Mouse (Mus musculus) thymus, postnatal 10 days (tissue): ENCODE data around the gene Atxn7l3b.

Experiments
- DNase-seq, 2 experiments: peaks; one replicate each; pipeline ENCODE4 v3.0.0; 2021; ENCODE audit warnings: low spot score in 2 of 2

Atxn7l3b gene

DNA sequence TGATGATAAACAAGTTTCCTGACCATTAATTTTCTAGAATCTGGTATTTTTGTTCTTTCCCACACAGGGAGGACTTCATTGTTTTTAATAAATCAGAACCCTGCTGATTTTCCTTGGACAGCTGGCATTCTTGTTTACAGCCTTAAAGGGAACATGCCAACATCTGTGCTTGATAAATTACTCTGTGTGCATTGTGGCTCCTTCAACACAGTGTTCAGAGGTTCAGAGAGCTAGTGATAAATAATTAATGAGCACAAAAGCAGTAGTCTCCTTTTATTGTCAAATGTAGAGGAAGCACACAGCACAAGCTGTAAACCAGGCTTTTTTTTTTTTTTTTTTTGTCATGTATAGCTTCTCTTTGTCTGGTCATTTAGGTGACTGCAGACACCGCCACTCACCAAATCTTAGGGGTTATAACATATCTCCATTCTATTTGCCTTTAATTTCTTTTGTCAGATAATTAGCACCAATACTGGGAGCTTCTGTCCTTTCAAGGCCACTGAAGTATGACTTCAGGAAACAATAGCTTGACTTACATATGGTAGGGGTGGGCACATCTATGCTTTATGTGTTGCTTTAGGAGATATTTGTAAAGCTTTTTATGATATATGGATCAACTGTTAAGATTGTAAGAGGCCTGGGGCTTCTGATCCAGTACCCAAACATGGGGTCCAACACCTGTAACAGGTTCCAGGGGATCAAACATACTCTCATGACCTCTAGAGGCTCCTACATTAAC lies 52.0 kb downstream of the Atxn7l3b start:
- no peak for DNase-seq
